Mouse (Mus musculus) spleen, adult 2 months (tissue): ENCODE measurements around the gene Arhgef3.

ENCODE experiments used
- CTCF ChIP-seq: fragments of 200-500 bp; IDR thresholded peaks from 2 replicates; pipeline ENCODE4 v1.5.1; 2011; ENCODE audit warnings: mild to moderate bottlenecking, inconsistent platforms; ENCODE audit not compliant: insufficient read depth, insufficient read length, insufficient replicate concordance; ENCODE audit errors: extremely low read depth
- POLR2A ChIP-seq: fragments of 200-500 bp; IDR thresholded peaks from 2 replicates; pipeline ENCODE4 v1.6.1; 2011; ENCODE audit warnings: low read depth, low read length, inconsistent platforms

- TF ChIP-seq POLR2A, result no peak
- TF ChIP-seq CTCF, result no peak
Measured at GRCm38 (mm10) chr14:27158782-27159181, 44.1 kb downstream of the Arhgef3 start.
